Mouse (Mus musculus): ENCODE measurements at regions not wholly inside any gene's neighbourhood (a gene's known extent, or its start where the extent isn't known, plus 50 kb on each side); places are given as distances from the start of the nearest gene placed in this dataset.

DNA sequence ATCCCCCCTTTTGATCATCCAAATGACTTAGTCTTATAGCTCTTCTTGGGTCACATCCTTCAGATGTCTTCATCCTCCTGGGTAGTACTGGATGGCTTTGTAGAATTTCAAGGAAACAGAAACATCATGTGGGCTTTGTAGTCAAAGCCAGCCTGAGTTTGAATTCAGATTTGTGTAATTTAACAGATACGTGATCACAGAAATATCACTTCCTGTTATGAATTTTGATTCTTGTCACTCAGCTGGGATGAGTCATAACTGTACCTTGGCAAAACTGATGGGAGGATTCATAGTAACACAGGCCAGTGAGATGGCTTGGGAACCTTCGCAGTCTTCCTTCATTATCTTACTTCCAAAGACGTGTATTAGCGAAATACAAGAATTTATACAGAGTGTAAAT lies 222.2 kb upstream of the 4930412O13Rik start:
- no peaks in the 10 kb centered on the region for H3K9me3 ChIP-seq (replicated peaks)
- no peak overlapping the region for H3K27ac ChIP-seq
- no peak overlapping the region for H3K9ac ChIP-seq
- no peaks in the 10 kb centered on the region for H3K27me3 ChIP-seq
- no peaks in the 10 kb centered on the region for H3K36me3 ChIP-seq
- no peaks in the 10 kb centered on the region for H3K4me1 ChIP-seq
- no peak overlapping the region for H3K4me3 ChIP-seq (replicated peaks)
- ATAC-seq (replicated peaks; ENCODE audit: low FRiP score), result no peak
- 92% methylated on average over 4 of the region's 4 CpGs for WGBS
- H3K4me2 ChIP-seq, result no peak overlapping the region

- no peaks in the 10 kb centered on the region for H3K36me3 ChIP-seq
- H3K27me3 ChIP-seq, result no peaks in the 10 kb centered on the region
- H3K4me2 ChIP-seq, result no peak overlapping the region
- 70% methylated on average over 4 of the region's 4 CpGs for WGBS
- H3K9me3 ChIP-seq (replicated peaks), result no peaks in the 10 kb centered on the region
- H3K27ac ChIP-seq, result no peak overlapping the region
- ATAC-seq (replicated peaks; ENCODE audit: low FRiP score), result no peak
- no peak overlapping the region for H3K9ac ChIP-seq
- no peak overlapping the region for H3K4me3 ChIP-seq (replicated peaks)
- no peaks in the 10 kb centered on the region for H3K4me1 ChIP-seq
These were observed 211.4 kb upstream of the 4930412O13Rik start for GRCm38 (mm10) chr2:9669621-9670020.

DNA sequence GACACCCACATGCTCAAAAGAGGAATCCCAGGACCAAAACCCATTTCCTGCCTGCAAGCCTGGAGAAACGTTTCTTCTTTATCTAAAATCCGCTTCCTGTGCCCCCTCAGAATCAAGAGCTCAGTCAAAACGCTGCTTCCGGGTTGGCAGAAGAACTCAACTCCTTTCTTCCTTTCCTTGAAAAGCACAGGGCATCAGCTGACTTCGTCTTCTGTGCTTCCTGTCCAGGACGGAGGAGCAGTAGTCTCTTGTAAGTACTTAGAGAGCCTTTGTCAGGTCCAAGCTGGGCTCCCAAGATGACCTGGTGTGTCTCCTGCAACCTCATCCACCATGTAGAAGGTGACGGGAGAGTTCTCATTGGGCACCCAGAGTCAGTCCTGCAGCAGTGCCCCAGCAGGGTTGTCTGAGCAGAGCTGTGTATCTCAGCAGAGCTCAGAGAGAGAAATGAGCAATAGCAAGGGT lies 199.3 kb upstream of the 4930412O13Rik start:
- no peak for ATAC-seq (replicated peaks; ENCODE audit: low FRiP score)
- Histone ChIP-seq H3K4me2 (no peak overlapping the region), H3K4me1 (no peaks in the 10 kb centered on the region), H3K27me3 (no peaks in the 10 kb centered on the region), H3K9ac (no peak overlapping the region), H3K4me3 (replicated peaks) (no peak overlapping the region), H3K36me3 (no peaks in the 10 kb centered on the region), H3K27ac (no peak overlapping the region), H3K9me3 (replicated peaks) (no peaks in the 10 kb centered on the region)
- whole genome bisulfite sequencing, result 52% methylated on average over 7 of the region's 7 CpGs

DNA sequence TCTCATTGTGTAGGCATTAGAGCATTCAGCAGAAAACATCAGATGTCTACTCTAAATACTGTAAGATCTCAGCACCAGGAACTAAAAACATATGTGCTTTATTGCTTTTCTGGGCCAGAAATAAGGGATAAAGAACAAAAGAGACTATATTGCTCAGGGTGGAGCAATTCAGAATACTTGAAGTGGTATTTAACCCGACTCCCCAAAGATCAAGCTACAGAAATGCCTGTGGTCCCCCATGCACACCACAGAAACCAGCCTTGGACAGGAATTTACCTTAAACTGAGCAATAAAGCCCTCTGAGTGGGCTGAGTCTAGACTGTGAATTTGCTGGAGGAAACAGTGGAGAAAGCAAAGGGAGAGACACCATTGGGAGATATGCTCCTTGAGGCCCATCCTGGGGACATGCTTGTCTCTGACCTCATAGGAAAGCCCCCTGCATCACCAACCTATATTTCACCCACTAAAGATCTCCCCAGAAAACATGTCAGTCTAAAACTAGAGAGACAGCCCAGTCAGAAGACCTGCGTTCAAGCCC lies 197.3 kb upstream of the 4930412O13Rik start:
- Histone ChIP-seq H3K36me3 (no peaks in the 10 kb centered on the region), H3K4me1 (no peaks in the 10 kb centered on the region), H3K9me3 (replicated peaks) (no peaks in the 10 kb centered on the region), H3K4me3 (replicated peaks) (no peak overlapping the region), H3K27ac (no peak overlapping the region), H3K4me2 (no peak overlapping the region), H3K9ac (no peak overlapping the region), H3K27me3 (no peaks in the 10 kb centered on the region)
- no peak for ATAC-seq (replicated peaks; ENCODE audit: low FRiP score)
- WGBS, result 90% methylated on average over 2 of the region's 2 CpGs

DNA sequence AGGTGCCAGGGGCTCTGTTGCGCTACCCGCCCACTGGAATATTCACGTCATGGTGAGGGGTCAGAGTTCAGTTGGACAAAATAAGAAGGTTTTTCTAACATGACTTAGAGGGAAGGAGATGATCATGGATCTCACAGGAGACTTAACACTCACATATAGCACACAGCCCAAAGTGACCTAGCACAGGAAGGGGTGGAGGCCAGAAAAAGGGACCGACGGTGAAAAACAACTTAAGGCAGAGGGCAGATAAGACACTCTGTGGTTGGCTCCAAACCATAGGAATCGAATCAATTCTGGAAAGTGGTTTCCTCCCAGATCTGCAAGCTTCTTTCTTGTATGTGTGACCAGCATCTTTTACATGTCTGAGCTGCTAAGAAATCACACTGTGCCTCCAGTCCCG lies 192.9 kb upstream of the 4930412O13Rik start:
- no peak overlapping the region for H3K27ac ChIP-seq
- H3K4me3 ChIP-seq (replicated peaks), result no peak overlapping the region
- H3K27me3 ChIP-seq, result no peaks in the 10 kb centered on the region
- H3K4me1 ChIP-seq, result no peaks in the 10 kb centered on the region
- no peak overlapping the region for H3K9ac ChIP-seq
- no peak overlapping the region for H3K4me2 ChIP-seq
- ATAC-seq (replicated peaks; ENCODE audit: low FRiP score), result no peak
- H3K36me3 ChIP-seq, result no peaks in the 10 kb centered on the region
- no peaks in the 10 kb centered on the region for H3K9me3 ChIP-seq (replicated peaks)
- 85% methylated on average over 7 of the region's 7 CpGs for WGBS

- H3K36me3 ChIP-seq, result no peaks in the 10 kb centered on the region
- H3K27ac ChIP-seq, result no peak overlapping the region
- H3K9me3 ChIP-seq (replicated peaks), result no peaks in the 10 kb centered on the region
- H3K9ac ChIP-seq, result no peak overlapping the region
- no peak overlapping the region for H3K4me3 ChIP-seq (replicated peaks)
- no peaks in the 10 kb centered on the region for H3K27me3 ChIP-seq
- no peaks in the 10 kb centered on the region for H3K4me1 ChIP-seq
- no peak for ATAC-seq (replicated peaks; ENCODE audit: low FRiP score)
- no peak overlapping the region for H3K4me2 ChIP-seq
- 74% methylated on average over 5 of the region's 5 CpGs for WGBS
These were observed 191.5 kb upstream of the 4930412O13Rik start for GRCm38 (mm10) chr2:9689518-9689917.

DNA sequence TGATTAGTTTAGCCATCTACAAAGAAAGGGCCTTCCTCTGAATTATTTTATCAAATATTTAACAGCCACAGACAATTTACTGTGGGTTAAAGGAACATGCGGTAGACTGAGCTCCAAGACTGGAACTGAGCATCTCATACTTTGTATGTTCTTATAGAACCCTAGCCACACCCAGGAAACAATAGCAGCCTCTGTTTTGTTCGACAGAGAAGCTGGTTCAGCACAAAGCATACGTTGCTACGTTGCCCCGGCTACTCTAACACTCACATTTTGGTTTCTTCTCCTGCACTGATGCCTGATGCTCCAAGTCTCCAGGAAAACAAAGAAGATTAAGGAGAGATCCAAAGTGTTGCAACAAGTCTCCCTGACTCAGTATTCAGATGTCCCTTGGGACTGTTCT lies 189.5 kb upstream of the 4930412O13Rik start:
- Histone ChIP-seq H3K4me1 (no peaks in the 10 kb centered on the region), H3K9ac (no peak overlapping the region), H3K27ac (no peak overlapping the region), H3K9me3 (replicated peaks) (no peaks in the 10 kb centered on the region), H3K4me3 (replicated peaks) (no peak overlapping the region), H3K27me3 (no peaks in the 10 kb centered on the region), H3K4me2 (no peak overlapping the region), H3K36me3 (no peaks in the 10 kb centered on the region)
- ATAC-seq (replicated peaks; ENCODE audit: low FRiP score), result no peak
- WGBS, result 83% methylated on average over 5 of the region's 5 CpGs

DNA sequence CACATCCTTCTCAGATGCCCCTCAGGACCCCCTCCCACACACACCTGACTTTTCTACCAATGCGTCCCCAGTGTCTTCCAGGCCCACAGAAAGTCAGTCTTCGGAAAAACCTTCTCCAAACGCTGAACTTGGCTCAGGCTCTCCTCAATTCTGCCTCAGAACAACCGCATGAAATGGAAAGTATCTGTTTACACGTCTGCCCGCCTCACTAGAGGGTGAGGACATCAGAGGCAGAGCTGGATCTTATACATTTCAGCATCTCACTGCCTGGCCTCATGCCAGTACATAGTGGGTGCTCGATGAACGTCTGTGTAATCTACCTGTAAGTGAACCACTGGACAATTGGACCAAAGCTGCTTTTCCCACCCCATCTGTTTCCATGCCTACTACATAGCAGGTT lies 189.1 kb upstream of the 4930412O13Rik start:
- Histone ChIP-seq H3K36me3 (no peaks in the 10 kb centered on the region), H3K9me3 (replicated peaks) (no peaks in the 10 kb centered on the region), H3K9ac (no peak overlapping the region), H3K4me2 (no peak overlapping the region), H3K27me3 (no peaks in the 10 kb centered on the region), H3K4me3 (replicated peaks) (no peak overlapping the region), H3K4me1 (no peaks in the 10 kb centered on the region), H3K27ac (no peak overlapping the region)
- 68% methylated on average over 8 of the region's 8 CpGs for WGBS
- no peak for ATAC-seq (replicated peaks; ENCODE audit: low FRiP score)

DNA sequence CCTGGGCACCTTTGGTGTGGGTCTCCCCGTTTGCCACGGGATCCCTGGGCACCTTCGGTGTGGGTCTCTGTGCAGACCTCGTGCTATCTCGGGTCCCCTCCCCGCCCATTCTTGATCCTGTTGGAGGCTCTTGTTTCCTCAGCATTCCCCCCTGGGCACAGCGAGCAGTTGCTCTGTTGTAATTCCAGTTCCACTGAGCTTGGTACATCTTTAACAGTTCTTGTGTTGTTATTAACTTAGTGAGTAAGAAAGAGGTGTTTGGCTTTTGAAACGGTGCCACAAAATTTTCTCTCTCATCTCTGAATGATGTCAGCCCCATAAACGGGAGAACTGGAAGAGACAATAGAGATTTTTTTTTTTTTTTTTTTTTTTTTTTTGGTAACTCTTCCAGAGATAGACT lies 187.7 kb upstream of the 4930412O13Rik start:
- Histone ChIP-seq H3K4me1 (no peaks in the 10 kb centered on the region), H3K27ac (no peak overlapping the region), H3K27me3 (no peaks in the 10 kb centered on the region), H3K36me3 (no peaks in the 10 kb centered on the region), H3K9ac (no peak overlapping the region), H3K4me3 (replicated peaks) (no peak overlapping the region), H3K4me2 (no peak overlapping the region), H3K9me3 (replicated peaks) (no peaks in the 10 kb centered on the region)
- ATAC-seq (replicated peaks; ENCODE audit: low FRiP score), result no peak
- 73% methylated on average over 9 of the region's 9 CpGs for WGBS

DNA sequence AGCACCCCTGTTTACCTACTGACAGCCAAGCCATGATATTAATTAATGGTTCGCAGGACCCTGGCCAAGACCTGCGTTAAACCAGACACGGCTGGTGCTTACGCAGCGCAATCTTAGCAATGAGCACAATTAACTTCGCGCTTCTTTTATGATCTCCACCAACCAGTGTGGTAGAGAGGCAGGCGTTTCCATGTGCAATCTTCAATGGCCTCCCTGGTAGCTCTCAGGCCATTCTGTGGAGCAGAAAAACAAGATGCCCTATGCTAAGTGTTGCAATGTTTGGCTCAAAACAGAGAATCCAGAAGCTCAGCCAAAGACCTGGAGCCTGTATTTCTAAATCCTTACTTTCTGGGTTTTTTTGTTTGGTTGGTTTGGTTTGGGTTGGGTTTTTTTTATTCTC lies 186.9 kb upstream of the 4930412O13Rik start:
- no peak overlapping the region for H3K4me3 ChIP-seq (replicated peaks)
- no peak overlapping the region for H3K27ac ChIP-seq
- ATAC-seq (replicated peaks; ENCODE audit: low FRiP score), result no peak
- H3K9ac ChIP-seq, result no peak overlapping the region
- no peaks in the 10 kb centered on the region for H3K9me3 ChIP-seq (replicated peaks)
- H3K27me3 ChIP-seq, result no peaks in the 10 kb centered on the region
- H3K4me2 ChIP-seq, result no peak overlapping the region
- WGBS, result 49% methylated on average over 8 of the region's 8 CpGs
- H3K36me3 ChIP-seq, result no peaks in the 10 kb centered on the region
- no peaks in the 10 kb centered on the region for H3K4me1 ChIP-seq

GRCm38 (mm10) chr2:9697591-9698345 lies 183.3 kb upstream of the 4930412O13Rik start:
- no peak for ATAC-seq (replicated peaks; ENCODE audit: low FRiP score)
- Histone ChIP-seq H3K27me3 (no peaks in the 10 kb centered on the region), H3K4me3 (replicated peaks) (no peak overlapping the region), H3K9me3 (replicated peaks) (no peaks in the 10 kb centered on the region), H3K27ac (no peak overlapping the region), H3K4me2 (no peak overlapping the region), H3K4me1 (no peaks in the 10 kb centered on the region), H3K36me3 (no peaks in the 10 kb centered on the region), H3K9ac (no peak overlapping the region)
- WGBS, result 89% methylated on average over 6 of the region's 6 CpGs

DNA sequence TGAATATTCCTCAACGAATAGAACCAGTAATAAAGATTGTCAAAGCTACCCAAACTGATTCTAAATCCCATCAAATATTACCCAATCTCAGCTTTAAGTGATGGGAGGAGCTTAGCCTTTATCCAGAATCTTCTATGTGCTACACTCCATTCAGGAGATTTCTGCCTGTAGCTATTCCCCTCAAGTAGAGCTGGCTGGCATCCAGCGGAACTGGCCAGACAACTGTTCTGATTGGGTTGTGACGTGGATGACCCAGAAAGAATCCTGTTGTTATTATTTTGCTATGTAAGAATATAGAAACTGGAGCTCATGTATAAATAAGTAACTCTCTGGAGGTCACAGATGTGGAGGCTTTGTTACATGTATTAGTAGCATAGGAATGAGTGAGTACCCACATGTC lies 176.8 kb upstream of the 4930412O13Rik start:
- no peak for ATAC-seq (replicated peaks; ENCODE audit: low FRiP score)
- WGBS, result 83% methylated on average over 3 of the region's 3 CpGs

GRCm38 (mm10) chr2:9709466-9709865 lies 171.6 kb upstream of the 4930412O13Rik start:
- 79% methylated on average over 7 of the region's 7 CpGs for WGBS
- Histone ChIP-seq H3K4me1 (no peaks in the 10 kb centered on the region), H3K36me3 (no peaks in the 10 kb centered on the region), H3K27ac (no peak overlapping the region), H3K27me3 (0 out of 2 replicates have a peak, but pooled peaks cover 2% of the 10 kb centered on the region), H3K9me3 (replicated peaks) (no peaks in the 10 kb centered on the region), H3K4me2 (no peak overlapping the region), H3K9ac (no peak overlapping the region), H3K4me3 (replicated peaks) (no peak overlapping the region)
- ATAC-seq (replicated peaks; ENCODE audit: low FRiP score), result no peak

More for the DNA sequence above, 176.8 kb upstream of the 4930412O13Rik start:
- Histone ChIP-seq H3K27me3 (0 out of 2 replicates have a peak, but pooled peaks cover 2% of the 10 kb centered on the region), H3K4me1 (no peaks in the 10 kb centered on the region), H3K36me3 (no peaks in the 10 kb centered on the region), H3K9me3 (replicated peaks) (no peaks in the 10 kb centered on the region), H3K4me3 (replicated peaks) (no peak overlapping the region), H3K9ac (no peak overlapping the region), H3K4me2 (no peak overlapping the region), H3K27ac (no peak overlapping the region)

All from kidney, embryonic 15.5 days (tissue).